Mouse (Mus musculus): ENCODE data around the gene Hist1h2bp.
"Not testable (repeated sequence)": the region's sequence is repeated elsewhere in the genome, so short reads cannot be mapped to it uniquely, and the experiment has no call there.

Hist1h2bp gene

GRCm38 (mm10) chr13:21783255-21783617 is 4.0 kb upstream of the Hist1h2bp start, which contains the start of gene Hist1h3i:
Gene Hist1h3i, minus strand, starts transcription at chr13:21783370.
- peak; percentile 91 for DNase-seq (ENCODE audit: extremely low spot score)

- peak; percentile 76 for DNase-seq (ENCODE audit: extremely low spot score)
Observed at GRCm38 (mm10) chr13:21783734-21784161, 3.5 kb upstream of the Hist1h2bp start.

- DNase-seq (ENCODE audit: extremely low spot score), result peak; percentile 45
Observed at GRCm38 (mm10) chr13:21784311-21784710, 3.0 kb upstream of the Hist1h2bp start.

- DNase-seq (ENCODE audit: extremely low spot score), result peak; percentile 74
Observed at GRCm38 (mm10) chr13:21786189-21786898, 917 bp upstream of the Hist1h2bp start.

- peak; percentile 63 for DNase-seq (ENCODE audit: extremely low spot score)
Observed at GRCm38 (mm10) chr13:21787760-21788593, 716 bp downstream of the Hist1h2bp start.

- no peak for DNase-seq (ENCODE audit: extremely low spot score)
Observed at GRCm38 (mm10) chr13:21789925-21790324, 2.7 kb downstream of the Hist1h2bp start.

GRCm38 (mm10) chr13:21790601-21791283 is 3.5 kb downstream of the Hist1h2bp start:
- DNase-seq (ENCODE audit: extremely low spot score), result peak; percentile 57

- DNase-seq (ENCODE audit: extremely low spot score), result no peak
Observed at GRCm38 (mm10) chr13:21795584-21795983, 8.3 kb downstream of the Hist1h2bp start.

GRCm38 (mm10) chr13:21797163-21797562 is 9.9 kb downstream of the Hist1h2bp start:
- not testable (repeated sequence) for DNase-seq (ENCODE audit: extremely low spot score)

- DNase-seq (ENCODE audit: extremely low spot score), result not testable (repeated sequence)
Observed at GRCm38 (mm10) chr13:21803058-21803457, 15.8 kb downstream of the Hist1h2bp start.

- DNase-seq (ENCODE audit: extremely low spot score), result not testable (repeated sequence)
Observed at GRCm38 (mm10) chr13:21810073-21810472, 22.8 kb downstream of the Hist1h2bp start, which contains the start of the genes Hist1h2bq and Hist1h2ao. Gene Hist1h2bq, minus strand, starts transcription at chr13:21810197. Gene Hist1h2ao, plus strand, starts transcription at chr13:21810465.

GRCm38 (mm10) chr13:21811074-21811473 is 23.8 kb downstream of the Hist1h2bp start:
- DNase-seq (ENCODE audit: extremely low spot score), result not testable (repeated sequence)

GRCm38 (mm10) chr13:21811539-21811938 is 24.3 kb downstream of the Hist1h2bp start, which contains the start of gene Hist1h4m:
Gene Hist1h4m, plus strand, starts transcription at chr13:21811746.
- DNase-seq (ENCODE audit: extremely low spot score), result not testable (repeated sequence)

GRCm38 (mm10) chr13:21812092-21812491 is 24.8 kb downstream of the Hist1h2bp start:
- DNase-seq (ENCODE audit: extremely low spot score), result not testable (repeated sequence)

- DNase-seq (ENCODE audit: extremely low spot score), result not testable (repeated sequence)
Observed at GRCm38 (mm10) chr13:21820082-21820890, 33.0 kb downstream of the Hist1h2bp start.

GRCm38 (mm10) chr13:21828511-21828910 is 41.2 kb downstream of the Hist1h2bp start:
- no peak for DNase-seq (ENCODE audit: extremely low spot score)

- peak; percentile 22 for DNase-seq (ENCODE audit: extremely low spot score)
Observed at GRCm38 (mm10) chr13:21830344-21830743, 43.1 kb downstream of the Hist1h2bp start.

- not testable (repeated sequence) for DNase-seq (ENCODE audit: extremely low spot score)
Observed at GRCm38 (mm10) chr13:21831418-21832394, 44.4 kb downstream of the Hist1h2bp start, which contains the start of gene Hist1h4n. Gene Hist1h4n, minus strand, starts transcription at chr13:21832196.

- not testable (repeated sequence) for DNase-seq (ENCODE audit: extremely low spot score)
Observed at GRCm38 (mm10) chr13:21833461-21833860, 46.2 kb downstream of the Hist1h2bp start, which contains the start of the genes Hist1h2ap and Hist1h2br. Gene Hist1h2ap, minus strand, starts transcription at chr13:21833507. Gene Hist1h2br, plus strand, starts transcription at chr13:21833743.
